ENCODE assay signal across 16 mouse cellular contexts in the genomic region with DNA sequence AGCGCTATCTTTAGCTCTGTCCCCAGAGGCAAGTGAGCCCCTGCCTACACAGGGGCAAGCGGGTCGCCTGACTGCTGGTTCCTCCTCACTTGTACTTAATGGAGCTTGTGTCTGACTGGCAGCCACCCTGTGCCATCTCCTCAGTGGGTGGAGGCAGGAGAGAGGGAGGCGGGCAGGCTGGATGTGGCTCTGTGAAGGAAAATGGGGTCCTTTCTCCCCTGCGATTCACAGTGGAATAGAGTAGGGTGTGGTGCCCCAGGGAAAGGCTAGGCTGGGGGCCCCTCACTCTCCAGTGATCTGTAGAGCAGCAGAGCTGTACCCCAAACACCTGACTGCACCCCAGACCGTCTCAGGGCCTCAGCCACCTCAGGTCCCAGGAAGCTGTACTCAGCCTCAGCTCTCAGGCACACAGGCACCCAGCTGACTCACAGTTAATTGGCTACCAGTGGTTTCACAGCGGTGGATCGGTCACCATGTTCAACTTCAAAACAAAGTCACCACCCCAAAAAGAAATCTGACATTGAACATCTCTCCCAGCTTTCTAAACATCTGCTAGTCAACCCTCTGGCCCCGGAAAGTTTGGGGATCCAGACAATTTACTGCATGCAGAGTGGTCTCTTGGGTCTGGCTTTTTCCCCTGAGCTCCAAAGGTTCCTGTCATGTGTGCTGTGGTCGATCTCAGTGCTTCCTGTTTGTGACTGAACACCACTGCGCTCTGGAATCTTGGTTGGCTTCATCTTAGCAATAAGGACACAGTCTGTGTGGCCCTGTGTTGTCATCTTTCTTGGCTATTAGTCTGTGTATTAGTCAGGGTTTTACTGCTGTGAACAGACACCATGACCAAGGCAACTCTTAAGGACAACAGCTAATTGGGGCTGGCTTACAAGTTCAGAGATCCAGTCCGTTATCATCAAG. TPM values are rescaled to one million over a fixed set of nuclear protein-coding genes. Genes with fewer than 3 reads are reported as not detected.
DNase-seq lines count a peak whose midpoint lies in the region; ATAC-seq and TF ChIP-seq lines count a peak whose summit lies in the region.
"Had no signal": no experiment of that assay in that cellular context is flagged by ENCODE, and none has a peak within 500 bp of the region (broad histone marks: within the 10 kb centered on the region; RNA-seq: fewer than 3 reads in every experiment).

No protein-coding gene starts in this region.

- no peak for TF ChIP-seq POLR2A in olfactory bulb, adult 2 months (IDR thresholded peaks at IDR 0.05; ENCODE audit: insufficient read depth, low read depth, low read length)

- ATAC-seq in heart, embryonic 11.5 days (replicated peaks; ENCODE audit: insufficient number of reproducible peaks, low FRiP score, low TSS enrichment) = no peak
- no peak for ATAC-seq in neural tube, embryonic 12.5 days (ENCODE audit: low FRiP score, low read depth)
- ATAC-seq in common myeloid progenitor, adult 5-6 weeks (replicated peaks; ENCODE audit: low read depth, poor library complexity, severe bottlenecking) = 0 out of 2 replicates have a peak, but pooled peaks have one; percentile 13
- ATAC-seq: lung, postnatal 0 days had no signal

- H3K36me3 ChIP-seq in heart, embryonic 11.5 days (ENCODE audit: control insufficient read depth, insufficient read depth, low read length) = no peaks in the 10 kb centered on the region
- H3K36me3 ChIP-seq in neural tube, embryonic 12.5 days = no peaks in the 10 kb centered on the region
- H3K36me3 ChIP-seq: midbrain, embryonic 15.5 days had no signal

- no peaks in the 10 kb centered on the region for H3K27me3 ChIP-seq in heart, embryonic 11.5 days (ENCODE audit: control insufficient read depth, insufficient read depth, low read length)
- H3K27me3 ChIP-seq in neural tube, embryonic 12.5 days (replicated peaks) = peaks cover 39% of the 10 kb centered on the region

- peaks cover 61% of the 10 kb centered on the region for H3K4me1 ChIP-seq in heart, embryonic 11.5 days (ENCODE audit: control insufficient read depth, insufficient read depth, low read length)
- H3K4me1 ChIP-seq in neural tube, embryonic 12.5 days = peaks cover 19% of the 10 kb centered on the region
- peaks cover 41% of the 10 kb centered on the region for H3K4me1 ChIP-seq in olfactory bulb, adult 2 months (ENCODE audit: control insufficient read depth, insufficient read depth, low read length)

- WGBS in heart, embryonic 11.5 days (ENCODE audit: insufficient replicate concordance) = 52% methylated on average over 12 of the region's 12 CpGs
- 62% methylated on average over 12 of the region's 12 CpGs for WGBS in neural tube, embryonic 12.5 days
- WGBS in olfactory bulb, adult 2 months = 43% methylated on average over 12 of the region's 12 CpGs

- DNase-seq in heart, postnatal 36 days = no peak
- DNase-seq in neural tube, embryonic 10.5 days (ENCODE audit: extremely low spot score, low spot score) = no peak
- no peak for DNase-seq in urinary bladder, postnatal 25 days (ENCODE audit: low spot score)
- DNase-seq in lung, adult 18-20 months = no peak
- DNase-seq: adrenal gland, postnatal 14 days; cerebellum, adult 11 months; kidney, adult 2 months had no signal

- H3K9ac ChIP-seq in heart, embryonic 11.5 days (ENCODE audit: low read depth, low read length) = peak overlapping the region; percentile 35; the same call in 1 of the 2 replicates
- 0 out of 2 replicates have a peak overlapping the region, but pooled peaks have one; percentile 22 for H3K9ac ChIP-seq in neural tube, embryonic 12.5 days
- H3K9ac ChIP-seq: hindbrain, embryonic 14.5 days; midbrain, embryonic 15.5 days had no signal

- no peak overlapping the region for H3K4me3 ChIP-seq in heart, embryonic 11.5 days (ENCODE audit: low read depth, low read length)
- no peak overlapping the region for H3K4me3 ChIP-seq in neural tube, embryonic 12.5 days
- H3K4me3 ChIP-seq in olfactory bulb, adult 2 months (ENCODE audit: insufficient read depth, low read depth, low read length) = no peak overlapping the region
- H3K4me3 ChIP-seq: midbrain, embryonic 15.5 days had no signal

- H3K9me3 ChIP-seq in heart, embryonic 11.5 days (replicated peaks; ENCODE audit: control insufficient read depth, low read length) = no peaks in the 10 kb centered on the region
- H3K9me3 ChIP-seq in neural tube, embryonic 12.5 days = no peaks in the 10 kb centered on the region
- H3K9me3 ChIP-seq: midbrain, embryonic 15.5 days had no signal

- H3K27ac ChIP-seq in heart, embryonic 11.5 days (ENCODE audit: low read depth, low read length) = no peak overlapping the region; the same call in 1 of the 2 replicates
- no peak overlapping the region for H3K27ac ChIP-seq in neural tube, embryonic 12.5 days
- H3K27ac ChIP-seq in olfactory bulb, adult 2 months (ENCODE audit: insufficient read depth, low read depth, low read length) = peak overlapping the region; percentile 37
- H3K27ac ChIP-seq: hindbrain, embryonic 14.5 days; midbrain, embryonic 15.5 days had no signal

- H3K4me2 ChIP-seq in heart, embryonic 11.5 days = peak overlapping the region; percentile 19; the same call in 1 of the 2 replicates
- no peak overlapping the region for H3K4me2 ChIP-seq in neural tube, embryonic 12.5 days (replicated peaks)
- H3K4me2 ChIP-seq: hindbrain, embryonic 14.5 days; midbrain, embryonic 15.5 days had no signal

- intact Hi-C loops in heart, postnatal 36 days (cut with DNase I) = no loop called here

- no peak for TF ChIP-seq CTCF in olfactory bulb, adult 2 months (IDR thresholded peaks at IDR 0.05; ENCODE audit: insufficient read depth, low read depth, low read length)

RNA-seq across cellular contexts. Expression of a gene that starts 15.1 kb away (rescaled TPM):
- not detected in 2 replicates for polyA plus RNA-seq in heart, embryonic 11.5 days (2014; fragmentation: Nextera tagmentation; extraction: Ambion mirVana)
- total RNA-seq in heart, postnatal 36 days (2021) = not detected
- polyA plus RNA-seq in neural tube, embryonic 12.5 days (2016; fragmentation: Nextera tagmentation; extraction: Ambion mirVana) = not detected in 2 replicates
- total RNA-seq in common myeloid progenitor, adult 5-6 weeks (2017) = not detected in 2 replicates
- not detected in 2 replicates for polyA plus RNA-seq in olfactory bulb, adult 2 months (2012; ENCODE audit: insufficient read depth, insufficient read length, low replicate concordance, missing spikeins)
- total RNA-seq: adrenal gland, postnatal 14 days; neutrophil, adult 5-6 weeks had no signal
- polyA plus RNA-seq: hindbrain, embryonic 14.5 days; lung, postnatal 0 days; midbrain, embryonic 15.5 days; stomach, embryonic 16.5 days had no signal

RNA-seq across cellular contexts. Expression of a gene that starts 31.0 kb away (rescaled TPM):
- 22.2 and 26.8 TPM in 2 replicates for polyA plus RNA-seq in heart, embryonic 11.5 days (2014; fragmentation: Nextera tagmentation; extraction: Ambion mirVana)
- 10 to 100 TPM; 21.4 to 23.0 TPM for total RNA-seq in heart, postnatal 36 days (2021)
- 57.1 and 62.4 TPM in 2 replicates for polyA plus RNA-seq in neural tube, embryonic 12.5 days (2016; fragmentation: Nextera tagmentation; extraction: Ambion mirVana)
- 68.9 and 81.0 TPM in 2 replicates for total RNA-seq in common myeloid progenitor, adult 5-6 weeks (2017)
- not detected in 2 replicates for polyA plus RNA-seq in olfactory bulb, adult 2 months (2012; ENCODE audit: insufficient read depth, insufficient read length, low replicate concordance, missing spikeins)
